Mouse (Mus musculus) forebrain, embryonic 12.5 days (tissue): ENCODE measurements at regions not wholly inside any gene's neighbourhood (a gene's known extent, or its start where the extent isn't known, plus 50 kb on each side); places are given as distances from the start of the nearest gene placed in this dataset.

Experiments used
- ATAC-seq: fragments of 200-750 bp; cut with Nextera tagmentation; 2 replicates; pipeline ENCODE4 v1.8.0; 2017; ENCODE audit warnings: moderate TSS enrichment; ENCODE audit not compliant: low FRiP score
- H3K27ac ChIP-seq: fragments of 300-500 bp; sonication (generic); 2 replicates; pipeline ENCODE4 v1.5.1; 2016; ENCODE audit warnings: mild to moderate bottlenecking
- H3K27me3 ChIP-seq: fragments of 300-500 bp; sonication (generic); 2 replicates; pipeline ENCODE4 v1.6.1; 2016; ENCODE audit warnings: mild to moderate bottlenecking
- H3K36me3 ChIP-seq: fragments of 300-500 bp; sonication (generic); replicated peaks from 2 replicates; pipeline ENCODE4 v1.6.1; 2016; ENCODE audit warnings: mild to moderate bottlenecking
- H3K4me1 ChIP-seq: fragments of 300-500 bp; sonication (generic); 2 replicates; pipeline ENCODE4 v1.6.1; 2016
- H3K4me2 ChIP-seq: fragments of 300-500 bp; sonication (generic); 2 replicates; pipeline ENCODE4 v1.6.1; 2016; ENCODE audit warnings: mild to moderate bottlenecking, moderate library complexity
- H3K4me3 ChIP-seq: fragments of 300-500 bp; sonication (generic); replicated peaks from 2 replicates; pipeline ENCODE4 v1.5.1; 2016; ENCODE audit warnings: mild to moderate bottlenecking
- H3K9ac ChIP-seq: fragments of 300-500 bp; sonication (generic); 2 replicates; pipeline ENCODE4 v1.6.1; 2016; ENCODE audit warnings: mild to moderate bottlenecking
- H3K9me3 ChIP-seq: fragments of 300-500 bp; sonication (generic); 2 replicates; pipeline ENCODE4 v1.6.1; 2016
- WGBS: fragments of 180-500 bp; shearing (Covaris S2); methylation state at CpG from one replicate; pipeline ENCODE4 v1.1.7; 2016; 5-methylcytosine and 5-hydroxymethylcytosine counted together

- H3K36me3 ChIP-seq, result no peaks in the 10 kb centered on the region
- no peaks in the 10 kb centered on the region for H3K27me3 ChIP-seq
- no peak overlapping the region for H3K27ac ChIP-seq
- H3K4me3 ChIP-seq, result no peak overlapping the region
- H3K9ac ChIP-seq, result no peak overlapping the region
- no peaks in the 10 kb centered on the region for H3K9me3 ChIP-seq
- H3K4me2 ChIP-seq, result no peak overlapping the region
- ATAC-seq, result no peak
- 80% methylated on average over 3 of the region's 3 CpGs for WGBS
- H3K4me1 ChIP-seq, result no peaks in the 10 kb centered on the region
These were observed 81.9 kb downstream of the Tm2d3 start for GRCm38 (mm10) chr7:65772845-65773244.

GRCm38 (mm10) chr7:65773948-65774347 lies 83.0 kb downstream of the Tm2d3 start:
- H3K27ac ChIP-seq, result no peak overlapping the region

GRCm38 (mm10) chr7:65774388-65775015 lies 83.5 kb downstream of the Tm2d3 start:
- WGBS, result 93% methylated on average over 11 of the region's 11 CpGs
- no peaks in the 10 kb centered on the region for H3K27me3 ChIP-seq
- H3K4me2 ChIP-seq, result no peak overlapping the region
- no peak overlapping the region for H3K9ac ChIP-seq
- no peaks in the 10 kb centered on the region for H3K36me3 ChIP-seq
- no peak overlapping the region for H3K4me3 ChIP-seq
- no peak overlapping the region for H3K27ac ChIP-seq
- no peaks in the 10 kb centered on the region for H3K4me1 ChIP-seq
- H3K9me3 ChIP-seq, result no peaks in the 10 kb centered on the region
- ATAC-seq, result no peak

More at GRCm38 (mm10) chr7:65773948-65774347, 83.0 kb downstream of the Tm2d3 start:
- H3K36me3 ChIP-seq, result no peaks in the 10 kb centered on the region
- H3K4me3 ChIP-seq, result no peak overlapping the region
- H3K4me2 ChIP-seq, result no peak overlapping the region
- H3K9me3 ChIP-seq, result no peaks in the 10 kb centered on the region
- no peak overlapping the region for H3K9ac ChIP-seq
- 64% methylated on average over 2 of the region's 2 CpGs for WGBS
- no peak for ATAC-seq
- H3K4me1 ChIP-seq, result no peaks in the 10 kb centered on the region
- no peaks in the 10 kb centered on the region for H3K27me3 ChIP-seq

GRCm38 (mm10) chr7:65775016-65775415 lies 84.0 kb downstream of the Tm2d3 start:
- no peak overlapping the region for H3K27ac ChIP-seq
- 87% methylated on average over 3 of the region's 3 CpGs for WGBS
- H3K27me3 ChIP-seq, result 0 out of 2 replicates have a peak, but pooled peaks cover 2% of the 10 kb centered on the region
- H3K4me1 ChIP-seq, result no peaks in the 10 kb centered on the region
- no peaks in the 10 kb centered on the region for H3K9me3 ChIP-seq
- H3K4me2 ChIP-seq, result no peak overlapping the region
- no peaks in the 10 kb centered on the region for H3K36me3 ChIP-seq
- H3K4me3 ChIP-seq, result no peak overlapping the region
- H3K9ac ChIP-seq, result no peak overlapping the region
- no peak for ATAC-seq

- Histone ChIP-seq H3K4me1 (peaks cover 6% of the 10 kb centered on the region; the same call in 1 of the 2 replicates), H3K27me3 (0 out of 2 replicates have a peak, but pooled peaks cover 2% of the 10 kb centered on the region), H3K36me3 (no peaks in the 10 kb centered on the region), H3K9ac (no peak overlapping the region), H3K27ac (peak overlapping the region; percentile 60; the same call in 1 of the 2 replicates), H3K4me3 (no peak overlapping the region), H3K4me2 (no peak overlapping the region), H3K9me3 (no peaks in the 10 kb centered on the region)
- 81% methylated on average over 14 of the region's 14 CpGs for WGBS
- ATAC-seq, result no peak
These were observed 81.7 kb upstream of the Pcsk6 start for GRCm38 (mm10) chr7:65779716-65780372.

- ATAC-seq, result peak; percentile 39; the same call in 1 of the 2 replicates
These were observed 80.8 kb upstream of the Pcsk6 start for GRCm38 (mm10) chr7:65780578-65781370.

GRCm38 (mm10) chr7:65782024-65782423 lies 79.5 kb upstream of the Pcsk6 start:
- 80% methylated on average over 7 of the region's 7 CpGs for WGBS
- no peak overlapping the region for H3K4me2 ChIP-seq
- ATAC-seq, result no peak
- H3K9ac ChIP-seq, result no peak overlapping the region
- H3K36me3 ChIP-seq, result no peaks in the 10 kb centered on the region
- H3K27me3 ChIP-seq, result 0 out of 2 replicates have a peak, but pooled peaks cover 2% of the 10 kb centered on the region
- peaks cover 14% of the 10 kb centered on the region for H3K4me1 ChIP-seq
- no peak overlapping the region for H3K27ac ChIP-seq
- no peaks in the 10 kb centered on the region for H3K9me3 ChIP-seq
- no peak overlapping the region for H3K4me3 ChIP-seq

More at GRCm38 (mm10) chr7:65780578-65781370, 80.8 kb upstream of the Pcsk6 start:
- 25% methylated on average over 9 of the region's 9 CpGs for WGBS
- Histone ChIP-seq H3K9me3 (no peaks in the 10 kb centered on the region), H3K27me3 (0 out of 2 replicates have a peak, but pooled peaks cover 2% of the 10 kb centered on the region), H3K4me2 (no peak overlapping the region), H3K4me3 (no peak overlapping the region), H3K9ac (no peak overlapping the region), H3K4me1 (peaks cover 6% of the 10 kb centered on the region; the same call in 1 of the 2 replicates), H3K27ac (peak overlapping the region; percentile 60), H3K36me3 (no peaks in the 10 kb centered on the region)

GRCm38 (mm10) chr7:65783773-65784172 lies 77.8 kb upstream of the Pcsk6 start:
- 65% methylated on average over 4 of the region's 4 CpGs for WGBS
- Histone ChIP-seq H3K4me2 (no peak overlapping the region), H3K9ac (no peak overlapping the region), H3K27me3 (0 out of 2 replicates have a peak, but pooled peaks cover 2% of the 10 kb centered on the region), H3K36me3 (no peaks in the 10 kb centered on the region), H3K4me1 (peaks cover 14% of the 10 kb centered on the region), H3K4me3 (no peak overlapping the region), H3K9me3 (no peaks in the 10 kb centered on the region), H3K27ac (no peak overlapping the region)
- ATAC-seq, result no peak

GRCm38 (mm10) chr7:65786916-65787315 lies 74.6 kb upstream of the Pcsk6 start:
- no peak overlapping the region for H3K4me2 ChIP-seq
- 0 out of 2 replicates have a peak, but pooled peaks cover 2% of the 10 kb centered on the region for H3K27me3 ChIP-seq
- peaks cover 8% of the 10 kb centered on the region for H3K4me1 ChIP-seq
- ATAC-seq, result no peak
- no peak overlapping the region for H3K4me3 ChIP-seq
- no peak overlapping the region for H3K27ac ChIP-seq
- no peak overlapping the region for H3K9ac ChIP-seq
- no peaks in the 10 kb centered on the region for H3K36me3 ChIP-seq
- H3K9me3 ChIP-seq, result no peaks in the 10 kb centered on the region
- 9% methylated on average over 2 of the region's 2 CpGs for WGBS

- Histone ChIP-seq H3K9ac (no peak overlapping the region), H3K4me1 (peaks cover 8% of the 10 kb centered on the region), H3K27me3 (0 out of 2 replicates have a peak, but pooled peaks cover 2% of the 10 kb centered on the region), H3K36me3 (no peaks in the 10 kb centered on the region), H3K9me3 (no peaks in the 10 kb centered on the region), H3K4me2 (no peak overlapping the region), H3K27ac (0 out of 2 replicates have a peak overlapping the region, but pooled peaks have one; percentile 5), H3K4me3 (no peak overlapping the region)
- ATAC-seq, result no peak
- WGBS, result 99% methylated on average over 5 of the region's 5 CpGs
These were observed 73.7 kb upstream of the Pcsk6 start for GRCm38 (mm10) chr7:65787849-65788248.

- peaks cover 8% of the 10 kb centered on the region for H3K4me1 ChIP-seq
- H3K4me3 ChIP-seq, result no peak overlapping the region
- no peak for ATAC-seq
- H3K4me2 ChIP-seq, result no peak overlapping the region
- no peak overlapping the region for H3K27ac ChIP-seq
- no peak overlapping the region for H3K9ac ChIP-seq
- no peaks in the 10 kb centered on the region for H3K9me3 ChIP-seq
- WGBS, result 76% methylated on average over 6 of the region's 6 CpGs
- H3K36me3 ChIP-seq, result no peaks in the 10 kb centered on the region
- 0 out of 2 replicates have a peak, but pooled peaks cover 2% of the 10 kb centered on the region for H3K27me3 ChIP-seq
These were observed 71.3 kb upstream of the Pcsk6 start for GRCm38 (mm10) chr7:65790264-65790663.

GRCm38 (mm10) chr7:65792187-65792823 lies 69.2 kb upstream of the Pcsk6 start:
- no peaks in the 10 kb centered on the region for H3K9me3 ChIP-seq
- no peak overlapping the region for H3K4me2 ChIP-seq
- no peaks in the 10 kb centered on the region for H3K36me3 ChIP-seq
- H3K27ac ChIP-seq, result no peak overlapping the region
- H3K9ac ChIP-seq, result no peak overlapping the region
- ATAC-seq, result no peak
- no peak overlapping the region for H3K4me3 ChIP-seq
- 88% methylated on average over 10 of the region's 10 CpGs for WGBS
- no peaks in the 10 kb centered on the region for H3K4me1 ChIP-seq
- 0 out of 2 replicates have a peak, but pooled peaks cover 2% of the 10 kb centered on the region for H3K27me3 ChIP-seq
